Mouse (Mus musculus) adrenal gland, adult 10 weeks (tissue): ENCODE data around the gene Zfp622. TPM values are rescaled to one million over a fixed set of nuclear protein-coding genes. Genes with fewer than 3 reads are reported as not detected.

Experiments used
- polyA plus RNA-seq: library from polyadenylated mRNA; stranded (reverse); fragments of 350-450 nt; fragmentation: Illumina TruSeq; extraction: RNeasy Lipid Tissue Mini Kit (QIAGEN cat#74804); gene quantifications from one replicate; pipeline ENCODE4 v1.2.3, GENCODE M21; 2014; ENCODE audit warnings: low read depth, low replicate concordance

Gene Zfp622
- 14.5 TPM for polyA plus RNA-seq

GRCm38 (mm10) chr15:25984067-25984733 lies at the start of gene Zfp622:
Gene Zfp622, plus strand, starts transcription at chr15:25984366.

Other genes with a start within 250 kb of the Zfp622 start
- 241 TPM for gene Retreg1, start 141.2 kb upstream of the Zfp622 start, polyA plus RNA-seq